Comparison of ENCODE assay signal across 16 mouse cellular contexts in genomic region chr12:13430219-13430618, GRCm38 (mm10).
"Had no signal": no experiment of that assay in that cellular context is flagged by ENCODE, and none has a peak within 500 bp of the region (broad histone marks: within the 10 kb centered on the region; RNA-seq: fewer than 3 reads in every experiment).

No protein-coding gene starts in this region.

- H3K9ac ChIP-seq: liver, embryonic 15.5 days; liver, postnatal 0 days; lung, embryonic 15.5 days; midbrain, embryonic 13.5 days; midbrain, embryonic 15.5 days; neural tube, embryonic 12.5 days had no signal

- H3K27ac ChIP-seq: liver, embryonic 15.5 days; lung, embryonic 15.5 days; macrophage; midbrain, embryonic 13.5 days; midbrain, embryonic 15.5 days; neural tube, embryonic 12.5 days had no signal

- H3K27me3 ChIP-seq: liver, embryonic 15.5 days; lung, embryonic 15.5 days; megakaryocyte, embryonic 14.5 days; midbrain, embryonic 13.5 days; midbrain, embryonic 15.5 days; neural tube, embryonic 12.5 days had no signal

- H3K9me3 ChIP-seq: liver, embryonic 15.5 days; lung, embryonic 15.5 days; megakaryocyte, embryonic 14.5 days; midbrain, embryonic 13.5 days; midbrain, embryonic 15.5 days; neural tube, embryonic 12.5 days had no signal

- DNase-seq: liver, postnatal 0 days; lung, postnatal 10 days; right cerebral cortex, postnatal 25 days; right cerebral cortex, postnatal 4 days; spleen, adult 18-20 months; thymus, adult 18-20 months; thymus, postnatal 14 days; thymus, postnatal 36 days had no signal

- H3K4me2 ChIP-seq: liver, embryonic 15.5 days; lung, embryonic 15.5 days; midbrain, embryonic 11.5 days; midbrain, embryonic 13.5 days; midbrain, embryonic 15.5 days; neural tube, embryonic 12.5 days had no signal

- H3K4me1 ChIP-seq: liver, embryonic 15.5 days; midbrain, embryonic 13.5 days; midbrain, embryonic 15.5 days; neural tube, embryonic 12.5 days had no signal

- H3K4me3 ChIP-seq: liver, embryonic 15.5 days; lung, embryonic 15.5 days; megakaryocyte, embryonic 14.5 days; midbrain, embryonic 13.5 days; midbrain, embryonic 15.5 days; neural tube, embryonic 12.5 days had no signal

- ATAC-seq: liver, postnatal 0 days; midbrain, embryonic 13.5 days; midbrain, embryonic 15.5 days had no signal
